Mouse (Mus musculus) megakaryocyte, embryonic 14.5 days (primary cell): ENCODE data around the gene Mxd1. TPM values are rescaled to one million over a fixed set of nuclear protein-coding genes. Genes with fewer than 3 reads are reported as not detected.
A peak's percentile ranks its signal among the peaks of the same experiment; 100 is the strongest.

ENCODE experiments used
- H3K27me3 ChIP-seq: replicated peaks from 2 replicates; pipeline ENCODE3; 2012; ENCODE audit warnings: inconsistent platforms
- H3K36me3 ChIP-seq: replicated peaks from 2 replicates; pipeline ENCODE3; 2012; ENCODE audit warnings: low read length, inconsistent platforms, mixed read lengths
- H3K4me1 ChIP-seq: 2 replicates; pipeline ENCODE4 v1.6.1; 2012; ENCODE audit warnings: inconsistent platforms
- H3K4me3 ChIP-seq: replicated peaks from 2 replicates; pipeline ENCODE3; 2012; ENCODE audit warnings: moderate library complexity, mild to moderate bottlenecking, inconsistent platforms
- H3K9me3 ChIP-seq: 2 replicates; pipeline ENCODE4 v1.6.1; 2012; ENCODE audit warnings: inconsistent platforms
- FLI1 ChIP-seq: IDR thresholded peaks from 2 replicates; pipeline ENCODE4 v1.6.1; 2012; ENCODE audit warnings: low read length, inconsistent platforms, mixed read lengths
- GATA1 ChIP-seq: IDR thresholded peaks from 3 replicates; pipeline ENCODE4 v1.6.1; 2012; ENCODE audit warnings: mixed read lengths, low read length, inconsistent platforms, borderline replicate concordance
- polyA plus RNA-seq: library from polyadenylated mRNA; stranded (reverse); fragments of >175 nt; gene quantifications from 2 replicates; pipeline ENCODE4 v1.2.3, GENCODE M21; 2012; ENCODE audit warnings: low replicate concordance; ENCODE audit not compliant: insufficient read depth

Gene Mxd1
- polyA plus RNA-seq, 1 experiment = 47.5 TPM

DNA sequence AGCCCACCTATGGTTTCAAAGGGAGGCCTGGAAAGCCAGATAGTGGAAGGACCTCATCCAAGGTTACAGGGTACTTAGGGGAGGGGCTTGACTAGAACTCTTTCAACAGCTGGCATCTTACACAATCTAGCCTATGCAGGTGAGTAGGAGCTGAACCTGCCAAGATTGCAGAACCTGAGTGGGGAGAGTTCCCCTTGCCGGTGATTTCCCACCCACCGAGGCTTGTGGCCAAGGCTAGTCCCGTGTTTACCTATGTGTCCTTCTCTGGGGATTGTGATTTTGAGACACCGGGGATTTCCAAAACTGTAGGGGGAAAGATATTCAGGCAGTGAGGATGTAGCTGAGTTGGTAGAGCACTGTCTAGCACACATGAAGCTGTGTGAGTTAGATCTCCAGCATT lies 53.7 kb downstream of the Mxd1 start:
- Histone ChIP-seq H3K4me3 (no peak overlapping the region), H3K36me3 (no peaks in the 10 kb centered on the region), H3K4me1 (peaks cover 68% of the 10 kb centered on the region), H3K27me3 (peaks cover 17% of the 10 kb centered on the region), H3K9me3 (no peaks in the 10 kb centered on the region)
- TF ChIP-seq FLI1 (no peak), GATA1 (no peak)

- H3K36me3 ChIP-seq = peaks cover 10% of the 10 kb centered on the region
- peaks cover 72% of the 10 kb centered on the region for H3K4me1 ChIP-seq
- peaks cover 2% of the 10 kb centered on the region for H3K27me3 ChIP-seq
- no peak for TF ChIP-seq FLI1
- TF ChIP-seq GATA1 = no peak
- H3K4me3 ChIP-seq = no peak overlapping the region
- H3K9me3 ChIP-seq = no peaks in the 10 kb centered on the region
Observed at GRCm38 (mm10) chr6:86610714-86611113, 58.2 kb downstream of the Mxd1 start.

GRCm38 (mm10) chr6:86609235-86609634 lies 59.7 kb downstream of the Mxd1 start:
- Histone ChIP-seq H3K4me3 (no peak overlapping the region), H3K4me1 (peaks cover 76% of the 10 kb centered on the region), H3K27me3 (no peaks in the 10 kb centered on the region), H3K9me3 (no peaks in the 10 kb centered on the region), H3K36me3 (peaks cover 10% of the 10 kb centered on the region)
- TF ChIP-seq GATA1 (no peak), FLI1 (no peak)

DNA sequence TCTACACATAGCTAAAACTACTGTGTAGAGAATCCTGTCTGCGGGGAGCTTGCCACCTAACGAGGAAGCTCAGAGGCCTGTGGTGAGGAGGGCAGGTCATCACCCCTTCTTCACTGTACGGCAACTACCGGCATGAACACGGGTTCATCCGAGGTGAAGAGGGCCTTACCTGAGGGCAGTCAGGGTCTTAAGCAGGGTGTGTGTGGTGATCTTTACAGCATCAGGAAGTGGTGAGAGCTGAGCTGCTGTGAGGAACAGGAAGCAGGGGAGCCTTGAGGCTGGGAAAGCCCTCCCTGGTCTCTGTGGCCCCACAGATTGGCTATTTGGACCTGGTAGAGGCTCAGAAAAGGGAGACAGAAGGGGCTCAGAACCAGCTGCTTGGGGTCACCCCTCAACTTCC lies 61.5 kb downstream of the Mxd1 start:
- TF ChIP-seq FLI1 = no peak
- no peak for TF ChIP-seq GATA1
- Histone ChIP-seq H3K36me3 (peaks cover 10% of the 10 kb centered on the region), H3K4me3 (peak overlapping the region; percentile 84)

DNA sequence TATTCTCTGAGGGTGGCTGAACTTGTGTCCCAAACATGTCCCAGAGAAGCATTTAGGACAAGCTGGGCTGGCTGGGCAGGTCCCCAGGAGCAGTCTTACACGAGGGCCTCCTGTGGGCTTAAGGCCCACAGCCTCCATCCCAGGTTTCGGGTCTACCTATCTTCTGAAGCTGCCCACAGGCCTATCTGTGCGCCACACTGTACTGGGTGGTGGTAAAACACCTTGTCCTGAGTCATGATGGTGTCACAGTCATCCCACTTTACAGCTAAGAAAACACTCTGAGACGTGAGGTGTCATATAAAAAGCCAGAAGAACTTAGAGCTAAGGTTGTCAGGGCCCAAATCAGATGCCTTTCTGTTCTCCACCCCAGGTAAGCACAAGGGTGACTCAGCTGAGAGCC lies 62.7 kb downstream of the Mxd1 start:
- peaks cover 10% of the 10 kb centered on the region for H3K36me3 ChIP-seq
- TF ChIP-seq FLI1 (no peak), GATA1 (no peak)
- no peaks in the 10 kb centered on the region for H3K9me3 ChIP-seq
- H3K4me1 ChIP-seq = peaks cover 93% of the 10 kb centered on the region
- peak overlapping the region; percentile 71 for H3K4me3 ChIP-seq
- H3K27me3 ChIP-seq = no peaks in the 10 kb centered on the region

More for the DNA sequence above, 61.5 kb downstream of the Mxd1 start:
- H3K9me3 ChIP-seq = no peaks in the 10 kb centered on the region
- no peaks in the 10 kb centered on the region for H3K27me3 ChIP-seq
- peaks cover 90% of the 10 kb centered on the region for H3K4me1 ChIP-seq

- peaks cover 11% of the 10 kb centered on the region for H3K36me3 ChIP-seq
- no peaks in the 10 kb centered on the region for H3K27me3 ChIP-seq
- H3K4me1 ChIP-seq = peaks cover 96% of the 10 kb centered on the region
- peak overlapping the region; percentile 36 for H3K4me3 ChIP-seq
- H3K9me3 ChIP-seq = no peaks in the 10 kb centered on the region
- TF ChIP-seq GATA1 = no peak
- no peak for TF ChIP-seq FLI1
Observed at GRCm38 (mm10) chr6:86605260-86605659, 63.7 kb downstream of the Mxd1 start.

DNA sequence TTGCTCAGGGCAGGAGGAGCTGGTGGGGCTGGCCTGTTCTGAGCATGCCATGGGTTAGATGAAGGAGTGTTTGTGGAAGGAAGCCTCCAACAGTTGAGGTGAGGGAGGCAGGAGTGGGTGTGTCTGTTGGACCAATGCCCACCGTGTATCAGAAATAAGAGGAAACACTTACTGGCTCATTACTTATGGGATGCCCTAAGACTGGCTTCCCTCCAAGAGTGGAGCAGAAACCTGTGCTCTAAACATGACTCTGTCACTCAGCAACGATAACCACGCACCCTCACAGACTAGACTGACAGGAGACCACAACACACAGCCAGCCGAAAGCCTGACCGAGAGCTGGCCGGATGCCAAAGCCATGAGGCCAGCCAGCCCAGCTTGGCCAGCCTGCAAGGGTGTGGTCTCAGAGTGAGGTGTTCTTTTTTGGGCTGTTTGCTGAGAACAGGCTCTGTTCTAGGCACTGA lies 69.0 kb downstream of the Mxd1 start:
- no peak for TF ChIP-seq FLI1
- no peak for TF ChIP-seq GATA1

GRCm38 (mm10) chr6:86599197-86599596 lies 69.8 kb downstream of the Mxd1 start:
- TF ChIP-seq FLI1 (no peak), GATA1 (no peak)
- H3K9me3 ChIP-seq = peaks cover 9% of the 10 kb centered on the region
- H3K4me3 ChIP-seq = no peak overlapping the region
- peaks cover 91% of the 10 kb centered on the region for H3K4me1 ChIP-seq
- H3K36me3 ChIP-seq = peaks cover 20% of the 10 kb centered on the region
- H3K27me3 ChIP-seq = peaks cover 14% of the 10 kb centered on the region

More for the DNA sequence above, 69.0 kb downstream of the Mxd1 start:
- Histone ChIP-seq H3K36me3 (peaks cover 12% of the 10 kb centered on the region), H3K4me1 (peaks cover 91% of the 10 kb centered on the region), H3K27me3 (peaks cover 9% of the 10 kb centered on the region), H3K4me3 (peak overlapping the region; percentile 76), H3K9me3 (peaks cover 3% of the 10 kb centered on the region)

DNA sequence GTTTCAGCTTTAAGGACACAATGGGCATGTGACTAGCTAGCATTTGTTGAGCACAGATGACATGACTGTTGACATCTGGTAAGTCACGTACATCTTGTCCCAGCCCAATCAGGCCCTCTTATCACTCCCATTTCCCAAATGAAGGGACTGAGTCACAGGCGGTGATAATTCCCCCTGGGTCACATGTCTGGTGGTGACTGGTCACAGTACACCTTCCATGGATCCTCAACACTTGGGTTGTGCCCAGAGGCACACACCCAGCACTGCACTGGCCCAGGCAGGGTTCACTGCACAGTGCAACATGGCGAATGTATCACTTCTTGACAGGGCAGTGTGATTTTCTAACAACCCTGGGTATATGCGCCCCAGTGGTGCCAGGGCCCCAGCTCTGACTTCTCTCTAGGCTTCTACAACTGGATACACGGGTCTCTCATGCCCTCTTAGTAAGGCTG lies 70.2 kb downstream of the Mxd1 start:
- Histone ChIP-seq H3K9me3 (peaks cover 9% of the 10 kb centered on the region), H3K4me3 (peak overlapping the region; percentile 54), H3K27me3 (peaks cover 14% of the 10 kb centered on the region), H3K36me3 (peaks cover 22% of the 10 kb centered on the region), H3K4me1 (peaks cover 89% of the 10 kb centered on the region)
- TF ChIP-seq GATA1 (no peak), FLI1 (no peak)

Other genes starting within 250 kb of the Mxd1 start
- not detected in 2 replicates for gene Gm44790, start 242.5 kb downstream of the Mxd1 start, polyA plus RNA-seq
- 5.3 TPM in 1 of 2 replicates, not detected in the other for gene C87436, start 230.8 kb downstream of the Mxd1 start, polyA plus RNA-seq
- gene Pcbp1, start 142.8 kb downstream of the Mxd1 start, polyA plus RNA-seq = 984 and 2,235 TPM in 2 replicates
- gene Asprv1, start 41.0 kb downstream of the Mxd1 start, polyA plus RNA-seq = 0.64 TPM in 1 of 2 replicates, not detected in the other
- gene Snrnp27, start 15.4 kb upstream of the Mxd1 start, polyA plus RNA-seq = 56.3 and 375 TPM in 2 replicates
- gene Gmcl1, start 64.2 kb upstream of the Mxd1 start, polyA plus RNA-seq = 4.3 and 7.1 TPM in 2 replicates
- gene Anxa4, start 124.4 kb upstream of the Mxd1 start, polyA plus RNA-seq = 2.0 and 21.6 TPM in 2 replicates
- 2.2 and 6.8 TPM in 2 replicates for gene Aak1, start 180.4 kb upstream of the Mxd1 start, polyA plus RNA-seq